Mouse (Mus musculus) stomach, postnatal 0 days (tissue): ENCODE results near the gene Tpt1. TPM values are rescaled to one million over a fixed set of nuclear protein-coding genes. Genes with fewer than 3 reads are reported as not detected.
"Not testable (repeated sequence)": the region's sequence is repeated elsewhere in the genome, so short reads cannot be mapped to it uniquely, and the experiment has no call there.

Experiments used
- ATAC-seq: fragments of 200-750 bp; cut with Nextera tagmentation; 2 replicates; pipeline ENCODE4 v1.8.0; 2017; ENCODE audit not compliant: low FRiP score, low TSS enrichment
- DNase-seq: peaks from one replicate; pipeline ENCODE4 v3.0.0-alpha.2; 2016; ENCODE audit warnings: low spot score
- H3K27ac ChIP-seq: fragments of 300-500 bp; sonication (generic); replicated peaks from 2 replicates; pipeline ENCODE4 v1.5.1; 2014; ENCODE audit warnings: mild to moderate bottlenecking, control low read depth
- H3K27me3 ChIP-seq: fragments of 300-500 bp; sonication (generic); 2 replicates; pipeline ENCODE4 v1.6.1; 2014; ENCODE audit warnings: low read length; ENCODE audit not compliant: control insufficient read depth, insufficient read depth
- H3K36me3 ChIP-seq: fragments of 300-500 bp; sonication (generic); 2 replicates; pipeline ENCODE4 v1.6.1; 2014; ENCODE audit warnings: low read length, mixed read lengths; ENCODE audit not compliant: control insufficient read depth, insufficient read depth
- H3K4me1 ChIP-seq: fragments of 300-500 bp; sonication (generic); replicated peaks from 2 replicates; pipeline ENCODE4 v1.6.1; 2014; ENCODE audit warnings: antibody characterized with exemption; ENCODE audit not compliant: control insufficient read depth, insufficient read depth
- H3K4me2 ChIP-seq: fragments of 300-500 bp; sonication (generic); replicated peaks from 2 replicates; pipeline ENCODE4 v1.6.1; 2014; ENCODE audit warnings: low read depth, mild to moderate bottlenecking, control low read depth, moderate library complexity
- H3K4me3 ChIP-seq: fragments of 300-500 bp; sonication (generic); 2 replicates; pipeline ENCODE4 v1.5.1; 2014; ENCODE audit warnings: low read depth, low read length, control low read depth
- H3K9ac ChIP-seq: fragments of 300-500 bp; sonication (generic); 2 replicates; pipeline ENCODE4 v1.6.1; 2014; ENCODE audit warnings: mild to moderate bottlenecking, low read length, control low read depth, mixed read lengths
- H3K9me3 ChIP-seq: fragments of 300-500 bp; sonication (generic); 2 replicates; pipeline ENCODE4 v1.6.1; 2016; ENCODE audit warnings: low read length; ENCODE audit not compliant: control insufficient read depth
- CTCF ChIP-seq: IDR thresholded peaks from 2 replicates; pipeline ENCODE4 v1.5.1; 2016; ENCODE audit warnings: antibody characterized with exemption, low read depth, mild to moderate bottlenecking, moderate library complexity
- EP300 ChIP-seq: optimal IDR thresholded peaks from 2 replicates; pipeline ENCODE3; 2016; ENCODE audit warnings: antibody characterized with exemption
- WGBS: fragments of 180-500 bp; shearing (Covaris S2); extraction: QIAGEN DNeasy Blood & Tissue Kit; methylation state at CpG from one replicate; pipeline ENCODE4 v1.1.7; 2014; 5-methylcytosine and 5-hydroxymethylcytosine counted together
- polyA plus RNA-seq: library from polyadenylated mRNA; unstranded; fragments of >200 nt; fragmentation: Nextera tagmentation; extraction: Ambion mirVana; gene quantifications from 2 replicates; pipeline ENCODE4 v1.2.1, GENCODE M21; 2015

Tpt1 gene
- polyA plus RNA-seq, 1 experiment from 2014 or later: 1,127 TPM

GRCm38 (mm10) chr14:75819341-75819740 is 25.6 kb upstream of the Tpt1 start:
- H3K36me3 ChIP-seq: no peaks in the 10 kb centered on the region
- TF ChIP-seq CTCF: no peak
- no peak for TF ChIP-seq EP300
- no peak overlapping the region for H3K9ac ChIP-seq
- no peak overlapping the region for H3K4me3 ChIP-seq
- 58% methylated on average over 2 of the region's 2 CpGs for WGBS
- no peak overlapping the region for H3K4me2 ChIP-seq
- no peak for ATAC-seq
- H3K4me1 ChIP-seq: no peaks in the 10 kb centered on the region
- no peaks in the 10 kb centered on the region for H3K9me3 ChIP-seq
- no peak for DNase-seq
- no peaks in the 10 kb centered on the region for H3K27me3 ChIP-seq
- H3K27ac ChIP-seq: no peak overlapping the region

GRCm38 (mm10) chr14:75820007-75820406 is 24.9 kb upstream of the Tpt1 start:
- Histone ChIP-seq H3K27me3 (no peaks in the 10 kb centered on the region), H3K9me3 (no peaks in the 10 kb centered on the region), H3K9ac (no peak overlapping the region), H3K4me1 (no peaks in the 10 kb centered on the region), H3K4me2 (no peak overlapping the region), H3K36me3 (no peaks in the 10 kb centered on the region), H3K4me3 (no peak overlapping the region), H3K27ac (no peak overlapping the region)
- TF ChIP-seq CTCF (no peak), EP300 (no peak)
- ATAC-seq (peak; percentile 61), DNase-seq (peak; percentile 51)
- WGBS: 57% methylated on average over 5 of the region's 5 CpGs

- Histone ChIP-seq H3K9ac (no peak overlapping the region), H3K27ac (no peak overlapping the region), H3K27me3 (no peaks in the 10 kb centered on the region), H3K4me3 (no peak overlapping the region), H3K9me3 (no peaks in the 10 kb centered on the region), H3K4me2 (no peak overlapping the region), H3K36me3 (no peaks in the 10 kb centered on the region), H3K4me1 (peaks cover 5% of the 10 kb centered on the region; the same call in 1 of the 2 replicates)
- TF ChIP-seq EP300 (no peak), CTCF (no peak)
- WGBS: 49% methylated on average over 3 of the region's 3 CpGs
- ATAC-seq (no peak), DNase-seq (no peak)
Observed at GRCm38 (mm10) chr14:75826851-75827410, 18.0 kb upstream of the Tpt1 start.

- DNase-seq (peak; percentile 42), ATAC-seq (no peak)
- H3K4me3 ChIP-seq: no peak overlapping the region
- peaks cover 5% of the 10 kb centered on the region; the same call in 1 of the 2 replicates for H3K4me1 ChIP-seq
- H3K27me3 ChIP-seq: no peaks in the 10 kb centered on the region
- TF ChIP-seq EP300: no peak
- no peak for TF ChIP-seq CTCF
- no peak overlapping the region for H3K9ac ChIP-seq
- no peak overlapping the region for H3K27ac ChIP-seq
- WGBS: 28% methylated on average over 11 of the region's 11 CpGs
- peak overlapping the region; percentile 54; the same call in 1 of the 2 replicates for H3K4me2 ChIP-seq
- no peaks in the 10 kb centered on the region for H3K9me3 ChIP-seq
- no peaks in the 10 kb centered on the region for H3K36me3 ChIP-seq
Observed at GRCm38 (mm10) chr14:75828221-75828620, 16.7 kb upstream of the Tpt1 start.

GRCm38 (mm10) chr14:75828866-75829806 is 15.8 kb upstream of the Tpt1 start:
- H3K9ac ChIP-seq: 0 out of 2 replicates have a peak overlapping the region, but pooled peaks have one; percentile 32

GRCm38 (mm10) chr14:75829817-75830216 is 15.1 kb upstream of the Tpt1 start:
- not testable (repeated sequence) for H3K4me3 ChIP-seq, H3K9me3 ChIP-seq, H3K27ac ChIP-seq, DNase-seq, H3K9ac ChIP-seq, H3K36me3 ChIP-seq, ATAC-seq, H3K27me3 ChIP-seq
- Histone ChIP-seq H3K4me1 (peaks cover 10% of the 10 kb centered on the region), H3K4me2 (0 out of 2 replicates have a peak overlapping the region, but pooled peaks have one; percentile 54)
- WGBS: 53% methylated on average over 14 of the region's 14 CpGs

More at GRCm38 (mm10) chr14:75828866-75829806, 15.8 kb upstream of the Tpt1 start:
- Histone ChIP-seq H3K9me3 (no peaks in the 10 kb centered on the region), H3K27ac (no peak overlapping the region), H3K4me3 (peak overlapping the region; percentile 23), H3K27me3 (no peaks in the 10 kb centered on the region), H3K36me3 (no peaks in the 10 kb centered on the region), H3K4me2 (peak overlapping the region; percentile 54), H3K4me1 (peaks cover 10% of the 10 kb centered on the region)
- ATAC-seq (peak; percentile 31; the same call in 1 of the 2 replicates), DNase-seq (peak; percentile 89)
- 4% methylated on average over 32 of the region's 32 CpGs for WGBS
- TF ChIP-seq EP300: no peak
- TF ChIP-seq CTCF: peak; percentile 95
